Mouse (Mus musculus) adrenal gland, postnatal 4 days (tissue): ENCODE measurements around the gene G430095P16Rik. TPM values are rescaled to one million over a fixed set of nuclear protein-coding genes. Genes with fewer than 3 reads are reported as not detected.

Experiments used
- DNase-seq, 2 experiments: peaks; one replicate each; pipeline ENCODE4 v3.0.0; 2021 to 2022; ENCODE audit warnings: low spot score in 2 of 2, mixed read lengths in 2 of 2
- total RNA-seq, 2 experiments: library from RNA; stranded (reverse); gene quantifications; 2 replicates each; pipeline ENCODE4 v1.2.3; 2021

Gene G430095P16Rik
- total RNA-seq, 2 experiments from 2014 or later = 1.2 TPM

DNA sequence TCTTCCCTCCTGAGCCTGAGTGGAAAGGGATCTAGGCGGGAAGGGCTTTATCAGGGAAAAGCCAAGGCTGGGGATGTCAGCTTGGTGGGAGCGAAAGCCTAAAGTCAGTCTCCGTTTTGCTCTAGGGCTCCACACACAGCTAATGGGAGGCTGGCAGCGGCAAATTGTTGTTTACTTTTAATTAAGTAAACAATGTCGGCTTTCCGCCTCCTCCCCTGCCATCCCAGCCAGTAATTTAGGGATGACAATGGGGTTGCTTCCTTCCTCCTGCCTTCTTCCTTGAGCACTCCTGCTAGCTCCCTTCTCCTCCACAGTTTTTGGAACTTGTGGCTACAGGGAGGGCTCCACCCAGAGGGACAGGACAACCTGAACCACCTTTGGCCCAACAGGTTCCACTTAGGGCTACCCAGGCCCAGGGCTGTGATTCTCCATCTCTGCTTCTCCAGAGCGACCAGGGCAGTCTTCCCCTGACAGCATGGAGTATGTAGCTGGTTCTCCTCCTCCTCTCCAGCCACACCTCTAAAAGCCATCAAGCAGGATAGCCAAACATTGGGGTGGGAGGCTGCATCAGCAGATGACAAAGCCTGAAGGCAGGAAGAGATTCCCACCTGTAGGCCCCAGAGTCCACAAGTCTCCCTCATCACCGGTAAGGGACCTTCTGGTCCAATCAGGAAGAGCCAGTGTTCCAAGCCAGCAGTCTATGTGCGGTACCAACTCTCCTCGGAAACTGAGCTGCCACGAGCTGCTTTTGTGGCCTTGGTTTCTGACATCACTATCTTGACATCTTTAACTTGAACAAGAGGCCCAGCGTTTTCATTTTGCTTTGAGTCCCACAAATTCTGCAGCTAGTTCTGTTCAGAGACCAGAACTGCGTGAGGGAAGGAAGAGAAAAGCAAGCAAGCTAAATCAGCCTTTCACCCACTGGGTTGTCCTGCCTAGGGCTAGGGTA is 18.4 kb downstream of the G430095P16Rik start:
- DNase-seq = no peak

DNA sequence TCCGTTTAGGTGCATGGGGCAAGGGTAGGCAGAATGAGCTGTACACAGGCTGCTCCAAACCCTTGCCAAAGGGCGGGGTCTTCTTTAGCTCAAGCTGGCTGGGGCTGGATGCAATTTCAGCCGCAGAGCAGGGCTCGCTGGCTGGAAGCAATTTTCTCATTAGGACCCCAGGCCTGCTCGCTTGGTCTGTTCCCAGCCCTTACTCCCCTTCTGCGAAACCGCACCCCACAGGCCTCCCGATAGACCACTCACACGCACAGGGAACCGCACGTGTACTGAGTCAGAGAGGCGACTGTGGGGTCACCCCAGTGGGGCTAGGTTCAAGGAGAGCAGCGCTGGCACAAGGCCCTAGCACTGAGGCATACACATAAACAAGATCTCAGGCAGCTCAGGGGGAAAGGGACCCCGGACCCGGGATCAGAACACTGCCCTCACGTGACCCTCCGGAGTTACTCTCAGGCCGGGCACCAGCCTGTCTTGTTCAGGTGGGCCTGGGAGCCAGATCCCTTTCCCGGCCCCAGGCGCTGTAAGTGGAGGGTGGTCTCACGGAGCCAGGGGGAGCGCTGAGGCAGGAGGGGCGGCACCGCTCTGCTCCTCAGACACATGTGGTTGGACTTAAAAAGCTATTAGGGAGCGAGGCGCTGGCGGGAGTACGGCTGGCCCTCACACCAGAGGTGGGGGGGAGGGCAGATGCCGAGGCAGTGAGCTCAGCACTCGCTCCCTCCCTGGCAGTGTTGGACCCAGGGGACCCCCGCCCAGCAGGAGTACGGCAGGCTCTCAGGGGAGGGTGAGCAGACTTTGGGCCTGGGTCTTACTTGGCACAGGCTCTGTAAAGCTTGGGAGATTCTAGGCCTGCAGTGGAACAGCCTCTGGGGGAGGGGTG is 19.6 kb downstream of the G430095P16Rik start:
- no peak for DNase-seq

DNA sequence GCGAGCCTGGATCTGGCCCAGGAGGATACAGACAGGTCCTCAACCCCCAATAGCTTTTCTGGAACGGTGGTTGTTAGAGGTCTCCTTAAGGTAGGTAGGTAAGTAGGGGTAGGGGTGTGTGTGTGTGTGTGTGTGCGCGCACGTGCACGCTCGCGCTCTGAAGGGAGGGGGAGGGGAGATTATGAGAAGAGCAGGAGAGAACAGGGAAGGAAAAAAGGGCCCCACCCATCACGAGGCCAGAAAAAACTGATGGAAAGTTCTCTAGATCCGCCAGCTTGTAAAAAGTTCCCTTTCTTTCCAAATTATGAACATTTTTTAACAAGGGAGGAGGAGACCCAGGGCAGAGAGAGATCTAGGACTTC is 20.2 kb downstream of the G430095P16Rik start:
- no peak for DNase-seq

DNA sequence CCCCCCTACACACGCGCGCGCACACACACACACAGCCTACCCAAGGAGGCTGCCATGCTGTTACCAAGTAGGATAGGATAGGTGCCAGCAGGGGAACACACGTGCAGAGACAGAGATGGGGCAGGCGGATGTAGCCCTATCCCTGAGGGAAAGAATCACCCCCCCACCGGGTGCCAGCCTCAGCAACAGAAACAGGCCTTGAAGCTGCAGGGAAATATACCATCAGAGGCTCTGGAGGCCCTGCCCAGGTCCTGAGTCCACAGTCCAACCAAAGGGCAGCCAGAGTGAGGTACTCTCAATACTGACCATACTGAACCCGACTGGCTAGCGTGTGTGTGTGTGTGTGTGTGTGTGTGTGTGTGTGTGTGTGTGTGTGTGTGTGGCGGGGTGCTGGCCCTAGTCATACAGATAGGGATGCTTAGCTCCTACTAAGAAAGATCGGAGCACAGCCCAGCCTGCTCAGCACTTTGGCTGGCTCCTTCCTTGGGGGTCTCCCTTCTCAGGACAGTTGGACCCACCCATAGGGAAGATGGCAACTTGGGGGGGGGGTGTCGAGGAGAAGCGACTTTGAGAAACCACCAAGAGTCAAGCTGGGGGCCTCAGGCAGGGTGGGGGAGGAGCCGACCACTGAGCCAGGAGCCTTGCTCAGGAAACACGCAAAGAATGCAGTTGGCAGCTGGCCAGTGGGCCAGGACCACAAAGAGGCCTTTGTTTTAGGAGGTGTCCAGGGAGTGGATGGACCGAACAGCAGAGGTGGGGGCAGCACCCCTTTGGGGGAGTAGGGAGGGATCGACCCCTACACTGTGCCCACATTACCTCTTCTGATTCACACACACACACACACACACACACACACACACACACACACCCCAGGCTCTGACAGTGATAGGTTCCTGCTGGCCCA is 21.0 kb downstream of the G430095P16Rik start:
- no peak for DNase-seq

DNA sequence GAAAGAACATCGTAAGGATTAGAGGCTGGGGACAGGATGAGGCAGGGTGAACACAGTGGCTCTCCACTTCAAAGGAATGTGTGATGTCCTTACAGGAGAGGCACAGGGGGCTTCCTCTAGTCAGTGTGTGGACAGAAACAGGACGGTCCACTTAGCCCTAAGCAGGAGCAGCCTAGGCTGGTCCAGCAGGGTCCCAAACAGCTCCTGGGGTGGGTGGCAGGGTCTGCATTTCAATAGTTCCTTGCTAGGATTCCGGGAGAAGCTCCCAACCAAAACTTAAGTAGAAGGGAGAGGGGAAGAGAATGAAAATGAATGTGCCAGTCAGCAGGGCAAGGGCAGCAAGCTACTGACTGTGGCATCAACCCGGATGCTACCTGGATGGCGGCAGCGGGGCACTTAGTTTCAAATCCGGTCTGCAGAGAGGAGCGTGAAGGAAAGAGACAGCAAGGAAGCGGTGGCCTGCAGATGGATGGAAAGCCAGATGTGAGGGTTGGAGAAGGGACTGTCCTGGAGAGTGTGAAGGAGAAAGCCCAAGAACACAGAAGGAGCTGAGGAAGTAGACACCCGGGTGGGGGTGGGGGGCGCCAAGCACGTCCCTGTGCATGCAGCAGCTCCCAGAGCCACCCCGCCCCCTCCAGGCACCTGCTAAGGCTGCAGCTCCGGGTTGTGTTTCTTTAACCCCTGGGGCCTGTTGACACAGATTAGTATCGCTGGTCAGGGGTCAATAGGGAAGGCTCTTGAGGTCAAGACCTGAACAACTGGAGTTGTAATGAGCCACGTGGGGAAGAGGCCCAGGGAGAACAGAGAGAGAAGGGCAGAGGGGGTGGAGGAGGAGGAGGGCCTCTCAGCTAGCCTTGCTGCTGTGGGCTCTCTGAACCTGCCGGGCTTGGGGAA is 22.5 kb downstream of the G430095P16Rik start:
- no peak for DNase-seq

DNA sequence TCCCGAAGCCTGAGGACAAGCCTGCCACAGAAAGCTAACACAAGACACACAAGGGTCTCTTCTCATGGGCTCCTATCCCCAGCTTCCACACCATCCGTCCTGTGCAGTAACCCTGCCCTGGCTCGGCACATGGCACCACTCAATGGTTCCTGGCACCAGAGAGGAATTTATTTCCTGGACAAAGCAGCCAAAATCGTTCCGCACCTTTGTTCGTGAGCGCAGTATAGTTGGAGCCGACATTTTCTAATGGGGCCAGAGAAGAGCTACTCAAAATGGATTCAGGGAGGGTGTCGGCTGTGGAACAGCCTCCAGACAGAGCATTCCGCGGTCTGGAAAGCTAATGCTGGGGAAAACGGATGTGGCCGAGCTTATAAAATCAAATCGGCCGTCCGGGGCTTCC is 26.7 kb downstream of the G430095P16Rik start:
- no peak for DNase-seq

- DNase-seq = no peak
Measured at GRCm38 (mm10) chr8:84752734-84753582, 30.2 kb downstream of the G430095P16Rik start.

GRCm38 (mm10) chr8:84757501-84757900 is 34.7 kb downstream of the G430095P16Rik start:
- no peak for DNase-seq

DNA sequence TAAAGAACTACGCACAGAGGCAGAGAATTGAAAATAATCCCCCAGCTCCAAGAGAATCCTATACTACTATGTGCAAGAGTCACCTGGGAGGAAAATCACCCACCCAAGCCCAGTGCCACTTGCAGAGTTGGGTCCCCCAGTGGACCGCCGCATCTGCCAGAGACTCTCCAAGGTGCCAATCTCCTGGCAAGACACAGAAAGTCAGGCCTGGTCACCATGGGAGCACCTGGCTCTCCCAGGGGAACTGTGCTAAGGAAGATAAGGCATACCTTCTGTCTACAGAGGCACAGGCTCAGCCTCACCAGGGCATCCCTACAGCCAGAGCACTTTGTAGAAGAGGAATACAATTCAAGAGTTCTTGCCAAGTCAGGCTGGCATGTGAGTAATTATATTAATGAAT is 35.5 kb downstream of the G430095P16Rik start:
- no peak for DNase-seq

DNA sequence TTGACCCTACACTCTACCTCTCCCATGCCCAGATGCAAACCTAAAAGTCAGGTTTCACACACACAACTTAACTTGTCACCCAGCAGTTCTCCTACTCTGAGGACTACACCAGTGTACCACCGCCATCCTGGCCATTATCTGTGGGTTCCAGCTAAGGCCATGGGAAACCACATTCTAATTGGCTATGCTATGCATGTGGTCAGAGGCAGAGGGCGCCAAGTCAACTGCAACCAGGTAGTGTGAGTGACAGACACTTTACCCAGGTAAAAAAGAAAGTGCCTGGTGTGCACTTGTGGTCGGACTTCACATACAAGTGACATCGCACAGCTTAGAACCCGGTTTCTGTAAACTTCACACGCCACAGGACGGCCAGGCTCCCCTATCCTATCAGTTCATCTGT is 36.3 kb downstream of the G430095P16Rik start:
- DNase-seq = no peak

DNA sequence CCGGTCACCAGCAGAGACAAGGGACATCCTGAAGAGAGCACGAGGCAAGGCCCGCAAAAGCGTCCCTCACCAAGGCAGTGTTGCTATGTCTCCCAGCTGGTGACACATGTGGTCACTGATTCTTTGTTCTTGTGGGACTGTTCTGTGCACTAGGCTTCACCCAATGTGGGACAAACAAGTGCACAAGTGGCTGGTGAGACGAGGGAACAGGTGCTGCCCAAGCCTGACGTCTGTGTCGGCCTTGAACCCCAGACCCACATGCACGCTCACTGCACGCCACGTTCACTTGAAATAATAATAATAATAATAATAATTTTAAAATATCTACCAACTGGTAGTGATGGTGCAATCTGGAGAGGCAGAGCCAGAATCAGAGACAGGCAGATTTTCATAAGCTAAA is 36.9 kb downstream of the G430095P16Rik start:
- DNase-seq = no peak

GRCm38 (mm10) chr8:84760405-84760805 is 37.6 kb downstream of the G430095P16Rik start:
- no peak for DNase-seq

DNA sequence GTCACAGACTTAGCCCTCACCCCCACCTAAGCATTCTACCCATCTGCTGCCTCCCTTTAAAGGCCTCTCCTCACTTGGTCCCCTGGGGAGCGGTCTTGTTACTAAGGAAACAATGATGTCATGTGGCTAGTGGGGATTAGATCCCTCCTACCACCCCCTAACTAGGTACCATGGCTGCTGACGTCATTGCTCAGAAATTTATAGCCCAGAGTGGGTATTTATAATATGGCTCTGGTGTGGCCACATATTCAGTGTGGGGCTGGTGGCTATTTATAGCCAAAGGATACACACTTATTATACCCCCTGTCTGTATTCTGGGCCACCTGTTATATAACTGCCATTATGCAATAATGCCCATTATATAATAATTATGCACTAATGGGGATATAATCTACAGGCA is 38.1 kb downstream of the G430095P16Rik start:
- no peak for DNase-seq

DNA sequence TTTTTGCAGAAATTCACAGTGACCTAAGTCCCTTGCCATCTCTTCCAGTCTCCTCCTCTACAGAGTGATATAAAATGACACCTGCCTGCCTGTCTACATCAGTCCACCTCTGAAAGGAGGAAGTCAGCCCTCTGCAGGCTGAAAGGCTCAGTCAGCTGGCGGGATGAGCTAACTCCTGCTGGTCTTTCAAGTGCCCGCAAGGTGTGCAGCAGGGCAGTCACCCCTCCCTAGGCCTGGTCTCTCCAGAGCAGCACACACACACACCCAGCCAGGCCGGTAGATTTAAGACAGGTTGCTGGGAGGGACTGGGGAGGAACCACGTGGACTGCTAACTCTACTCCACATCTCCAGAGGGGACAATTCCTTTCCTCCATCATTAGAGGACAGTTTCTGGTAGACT is 41.3 kb downstream of the G430095P16Rik start:
- DNase-seq = no peak

DNA sequence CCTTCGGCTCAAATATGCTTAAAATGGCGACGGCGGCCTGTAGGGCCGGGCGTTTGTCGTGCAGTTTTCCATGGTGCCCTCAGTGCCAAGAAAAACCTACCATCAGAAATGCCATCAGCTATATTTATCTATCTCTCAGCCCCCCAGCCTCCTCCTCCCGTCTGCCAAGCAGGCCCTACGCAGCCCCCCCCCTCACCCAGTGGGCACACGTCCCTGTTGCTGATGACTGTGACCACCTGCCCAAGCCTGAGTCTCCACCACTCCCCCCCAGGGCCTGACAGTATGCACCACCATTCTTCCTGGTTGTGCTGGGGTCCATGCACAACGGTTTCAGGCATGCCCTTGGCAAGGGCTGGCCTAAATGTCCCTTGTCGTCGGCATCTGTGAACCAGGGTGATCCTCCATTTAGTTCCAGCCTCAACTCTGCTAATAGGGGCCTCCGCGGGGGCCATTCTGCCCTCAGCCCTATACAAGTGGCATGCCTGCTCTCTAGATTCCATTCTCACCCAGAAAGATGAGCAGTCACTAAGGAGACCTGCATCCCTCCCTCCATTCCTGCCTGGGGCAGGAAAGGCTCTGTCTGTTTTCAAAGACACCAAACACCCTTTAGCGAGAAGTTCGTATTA is 42.2 kb downstream of the G430095P16Rik start:
- DNase-seq = no peak

- DNase-seq = no peak
Measured at GRCm38 (mm10) chr8:84765629-84766028, 42.8 kb downstream of the G430095P16Rik start.

DNA sequence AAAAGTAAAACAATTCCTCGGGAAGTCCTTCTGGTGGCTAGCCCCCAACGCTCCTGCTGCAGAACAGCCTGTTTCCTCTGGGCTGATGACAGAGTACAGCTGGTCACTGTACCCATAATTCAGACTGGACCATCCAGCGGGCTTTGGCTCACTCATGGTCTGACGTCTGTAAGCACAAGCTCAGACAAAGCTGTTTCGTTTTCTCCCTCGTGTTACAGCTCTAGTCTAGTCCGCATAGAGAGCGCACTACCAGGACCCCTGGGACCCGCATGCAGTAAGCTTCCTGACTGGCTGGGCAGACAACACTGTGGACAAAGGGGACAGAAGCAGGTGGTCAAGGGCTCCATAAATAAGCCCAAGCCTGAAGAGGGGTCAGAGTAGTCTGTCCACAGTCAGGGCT is 43.6 kb downstream of the G430095P16Rik start:
- DNase-seq = no peak

DNA sequence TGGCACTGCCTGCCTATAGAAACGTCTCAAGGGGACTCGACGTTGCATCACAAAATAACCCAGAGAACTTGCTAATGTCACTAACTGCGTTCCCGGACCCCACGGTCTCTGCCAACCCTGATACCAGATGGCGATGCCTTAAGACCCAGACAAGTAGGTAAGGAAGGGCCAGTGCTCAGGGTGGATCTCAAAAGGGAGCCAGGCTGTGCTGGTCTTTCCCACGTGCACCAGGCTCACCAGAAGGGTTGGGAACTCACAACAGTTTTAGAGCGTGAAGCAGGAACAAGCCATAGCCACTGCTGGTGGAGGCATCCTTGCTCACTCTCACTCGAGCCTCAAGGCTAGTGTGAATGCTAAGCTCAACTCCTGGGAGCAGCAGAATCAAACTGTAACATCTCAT is 44.4 kb downstream of the G430095P16Rik start:
- DNase-seq = no peak
